Mouse (Mus musculus) heart, adult 2 months (tissue): ENCODE results near the gene Pla1a.

Experiments
- CTCF ChIP-seq: fragments of 200-600 bp; IDR thresholded peaks from 2 replicates; pipeline ENCODE4 v1.8.1; 2022; ENCODE audit warnings: antibody characterized with exemption, mild to moderate bottlenecking, moderate library complexity
- POLR2A ChIP-seq: fragments of 200-500 bp; IDR thresholded peaks from 2 replicates; pipeline ENCODE4 v1.6.1; 2011; ENCODE audit warnings: mild to moderate bottlenecking, low read depth, low read length, control low read depth; ENCODE audit not compliant: insufficient read depth

DNA sequence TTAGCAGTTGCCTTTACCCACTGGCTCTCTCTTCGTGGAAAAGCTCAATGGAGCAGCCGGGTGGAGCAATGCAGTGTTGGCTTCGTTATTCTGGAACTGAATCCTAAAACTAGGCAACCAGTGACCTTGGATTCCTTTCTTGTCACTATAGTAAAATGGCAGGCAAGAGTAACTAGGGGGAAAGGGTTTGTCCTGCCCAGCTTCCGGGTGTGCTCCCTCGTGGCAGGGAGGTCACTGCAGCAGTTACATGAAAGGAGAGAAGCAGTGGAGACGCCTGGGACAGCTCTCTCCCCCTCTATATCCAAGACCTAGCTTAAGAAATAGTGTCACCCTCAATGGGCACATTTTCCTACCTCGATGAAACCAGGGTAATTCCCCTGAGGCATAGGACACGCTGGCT is 36.5 kb upstream of the Pla1a start:
- TF ChIP-seq POLR2A (no peak), CTCF (no peak)
